Mouse (Mus musculus): ENCODE results near the gene Ampd3.

- TF ChIP-seq CTCF (conservative IDR thresholded peaks at IDR 0.05; ENCODE audit: low read length) (no peak), POU5F1 (IDR thresholded peaks at IDR 0.05; ENCODE audit: borderline replicate concordance, low read length) (no peak)
These were observed 48.1 kb upstream of the Ampd3 start for GRCm38 (mm10) chr7:110719857-110720256.
